ENCODE assay signal across 8 mouse cellular contexts in the genomic region with DNA sequence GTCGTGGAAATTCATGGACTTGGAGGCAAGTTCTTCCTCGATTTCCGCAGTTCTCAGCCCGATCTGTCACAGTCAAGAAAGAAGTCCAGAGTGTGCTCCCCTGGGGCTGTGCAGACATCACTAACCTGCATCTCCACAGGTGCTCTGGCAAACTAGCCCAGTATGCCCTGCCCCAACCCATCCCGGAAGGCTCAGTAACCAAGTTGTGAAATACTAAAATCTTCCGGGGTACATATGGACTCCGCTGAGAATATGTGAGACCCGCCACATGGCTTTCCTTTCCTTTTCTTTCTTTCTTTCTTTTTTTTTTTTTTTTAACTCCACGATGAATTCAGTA. TPM values are rescaled to one million over a fixed set of nuclear protein-coding genes. Genes with fewer than 3 reads are reported as not detected.
DNase-seq lines count a peak whose midpoint lies in the region; ATAC-seq and TF ChIP-seq lines count a peak whose summit lies in the region.

No protein-coding gene starts in this region.

- no peaks in the 10 kb centered on the region for H3K27me3 ChIP-seq in heart, embryonic 12.5 days (replicated peaks)
- no peaks in the 10 kb centered on the region for H3K27me3 ChIP-seq in MEL (ENCODE audit: control insufficient read depth in 1 of 2, insufficient read depth in 2 of 2, low read length in 2 of 2)
- no peaks in the 10 kb centered on the region for H3K27me3 ChIP-seq in hindbrain, embryonic 11.5 days (ENCODE audit: control insufficient read depth, insufficient read depth, low read length)

- peak overlapping the region; percentile 90 for H3K9ac ChIP-seq in heart, embryonic 12.5 days
- H3K9ac ChIP-seq in MEL (ENCODE audit: control insufficient read depth, low read depth, low read length, poor library complexity, severe bottlenecking): peak overlapping the region; percentile 99
- H3K9ac ChIP-seq in hindbrain, embryonic 11.5 days (ENCODE audit: low read depth, low read length): peak overlapping the region; percentile 71

- peak; percentile 16 for ATAC-seq in heart, embryonic 12.5 days (ENCODE audit: insufficient number of reproducible peaks, low FRiP score)
- ATAC-seq in hindbrain, embryonic 11.5 days (ENCODE audit: low FRiP score): peak; percentile 63
- ATAC-seq in megakaryocyte-erythroid progenitor cell, adult 5-6 weeks (replicated peaks; ENCODE audit: low FRiP score, low TSS enrichment, poor library complexity, severe bottlenecking): peak; percentile 35

- H3K9me3 ChIP-seq in heart, embryonic 12.5 days (replicated peaks): no peaks in the 10 kb centered on the region
- H3K9me3 ChIP-seq in MEL (replicated peaks; ENCODE audit: insufficient read depth, low read length): no peaks in the 10 kb centered on the region
- no peaks in the 10 kb centered on the region for H3K9me3 ChIP-seq in hindbrain, embryonic 11.5 days (ENCODE audit: control insufficient read depth, low read length)

- no peak for TF ChIP-seq RAD21 in MEL (IDR thresholded peaks at IDR 0.05; ENCODE audit: low read depth, low read length)

- peaks cover 10% of the 10 kb centered on the region for H3K79me2 ChIP-seq in MEL (ENCODE audit: control insufficient read depth, insufficient read depth, low read length, poor library complexity)

- peak overlapping the region; percentile 82 for H3K4me3 ChIP-seq in heart, embryonic 12.5 days
- peak overlapping the region; percentile 80 to 95 for H3K4me3 ChIP-seq in MEL (ENCODE audit: control insufficient read depth in 1 of 2, insufficient read depth in 1 of 2, low read depth in 2 of 2, low read length in 2 of 2)
- H3K4me3 ChIP-seq in hindbrain, embryonic 11.5 days (ENCODE audit: low read depth, low read length): peak overlapping the region; percentile 59

- no peaks in the 10 kb centered on the region for H3K36me3 ChIP-seq in heart, embryonic 12.5 days
- H3K36me3 ChIP-seq in MEL (ENCODE audit: control insufficient read depth in 1 of 2, insufficient read depth in 2 of 2, low read length in 2 of 2): peaks cover 0 to 23% of the 10 kb centered on the region in 2 experiments; a peak in 2 of 4 replicates
- no peaks in the 10 kb centered on the region for H3K36me3 ChIP-seq in hindbrain, embryonic 11.5 days (ENCODE audit: control insufficient read depth, insufficient read depth, low read length)

- TF ChIP-seq POLR2A in MEL (IDR thresholded peaks at IDR 0.05; ENCODE audit: control insufficient read depth in 1 of 2, insufficient read depth in 1 of 2, low read depth in 1 of 2, low read length in 2 of 2, poor library complexity in 1 of 2): peak in 1 of 2 experiments; percentile 72; a peak in 2 of 4 replicates

- DNase-seq in heart, adult 8-10 months (ENCODE audit: low spot score): no peak
- DNase-seq in MEL (ENCODE audit: low read depth, low spot score): no peak
- no peak for DNase-seq in hindbrain, embryonic 11.5 days (ENCODE audit: low spot score)
- DNase-seq in B cell, adult 2 months: no peak
- no peak for DNase-seq in embryo, embryonic 11 days
- DNase-seq in right cerebral cortex, postnatal 36 days (ENCODE audit: low spot score in 2 of 2): no peak

- TF ChIP-seq CTCF in MEL (IDR thresholded peaks at IDR 0.05 in 2 of 3, conservative IDR thresholded peaks at IDR 0.05 in 1 of 3; ENCODE audit: control insufficient read depth in 1 of 3, insufficient read depth in 1 of 3, low read depth in 2 of 3, low read length in 3 of 3, poor library complexity in 1 of 3, severe bottlenecking in 1 of 3): no peak

- peak overlapping the region; percentile 80 for H3K4me2 ChIP-seq in heart, embryonic 12.5 days
- H3K4me2 ChIP-seq in hindbrain, embryonic 11.5 days (replicated peaks; ENCODE audit: low read depth, low read length): peak overlapping the region; percentile 65

- TF ChIP-seq EP300 in MEL (IDR thresholded peaks at IDR 0.05; ENCODE audit: low read depth in 1 of 2, low read length in 2 of 2): no peak

- 8% methylated on average over 9 of the region's 9 CpGs for WGBS in heart, embryonic 12.5 days
- 14% methylated on average over 9 of the region's 9 CpGs for WGBS in hindbrain, embryonic 11.5 days

- H3K27ac ChIP-seq in heart, embryonic 12.5 days (ENCODE audit: poor library complexity, severe bottlenecking): peak overlapping the region; percentile 98
- H3K27ac ChIP-seq in MEL (ENCODE audit: control insufficient read depth, low read depth, low read length): peak overlapping the region; percentile 92
- no peak overlapping the region; the same call in 1 of the 2 replicates for H3K27ac ChIP-seq in hindbrain, embryonic 11.5 days (ENCODE audit: low read depth, low read length)

- peaks cover 23% of the 10 kb centered on the region for H3K4me1 ChIP-seq in heart, embryonic 12.5 days (replicated peaks)
- peaks cover 0 to 25% of the 10 kb centered on the region in 2 experiments; a peak in 2 of 4 replicates for H3K4me1 ChIP-seq in MEL (ENCODE audit: control insufficient read depth in 1 of 2, insufficient read depth in 2 of 2, low read length in 2 of 2)
- no peaks in the 10 kb centered on the region for H3K4me1 ChIP-seq in hindbrain, embryonic 11.5 days (replicated peaks; ENCODE audit: control insufficient read depth, insufficient read depth, low read length)

TF ChIP-seq in MEL, 35 proteins besides CTCF, POLR2A, EP300 and RAD21:
- TF ChIP-seq POLR2AphosphoS2 (IDR thresholded peaks at IDR 0.05; ENCODE audit: low read length): no peak
- TF ChIP-seq POLR2AphosphoS5 (IDR thresholded peaks at IDR 0.05; ENCODE audit: borderline replicate concordance, low read depth, low read length): no peak
- no peak for TF ChIP-seq SMC3 (IDR thresholded peaks at IDR 0.05; ENCODE audit: low read depth, low read length)
- 0 out of 2 replicates have a peak, but pooled peaks have one; percentile 51 for TF ChIP-seq TBP (IDR thresholded peaks at IDR 0.05; ENCODE audit: low read depth, low read length)
- TF ChIP-seq MYB (IDR thresholded peaks at IDR 0.05; ENCODE audit: low read depth, low read length): no peak
- no peak for TF ChIP-seq ELF1 (IDR thresholded peaks at IDR 0.05; ENCODE audit: low read depth, low read length)

RNA-seq across cellular contexts. Expression of a gene that starts 0.6 kb away (rescaled TPM):
- polyA plus RNA-seq in heart, embryonic 12.5 days (2016; fragmentation: Nextera tagmentation; extraction: Ambion mirVana): 27.2 and 29.1 TPM in 2 replicates
- total RNA-seq in heart, adult 8-10 months (2022): 1 to 10 TPM; 6.1 to 7.4 (median 7.0) TPM
- total RNA-seq in MEL (2012; rRNA removed): 17.0 and 18.3 TPM in 2 replicates
- polyA plus RNA-seq in MEL (2012; ENCODE audit: insufficient read depth in 1 of 2, insufficient read length in 2 of 2, low read depth in 1 of 2, low replicate concordance in 2 of 2, missing spikeins in 1 of 2): 10 to 100 TPM in 1 of 2 experiments, not detected in 1; 33.2 TPM
- 16.1 and 16.7 TPM in 2 replicates for polyA plus RNA-seq in hindbrain, embryonic 11.5 days (2014; fragmentation: Nextera tagmentation; extraction: Ambion mirVana)
- 15.7 and 21.5 TPM in 2 replicates for total RNA-seq in megakaryocyte-erythroid progenitor cell, adult 5-6 weeks (2014; fragmentation: Nextera tagmentation)
- 9.0 and 21.2 TPM in 2 replicates for total RNA-seq in megakaryocyte-erythroid progenitor cell, adult 5-6 weeks (2017)

RNA-seq across cellular contexts. Expression of a gene that starts 43.0 kb away (rescaled TPM):
- 109 and 112 TPM in 2 replicates for polyA plus RNA-seq in heart, embryonic 12.5 days (2016; fragmentation: Nextera tagmentation; extraction: Ambion mirVana)
- 10 to 100 TPM; 15.6 to 20.2 (median 19.4) TPM for total RNA-seq in heart, adult 8-10 months (2022)
- 73.0 and 77.7 TPM in 2 replicates for total RNA-seq in MEL (2012; rRNA removed)
- 100 to 1,000 TPM in 1 of 2 experiments, 10 to 100 TPM in 1; 66.5 to 154 TPM for polyA plus RNA-seq in MEL (2012; ENCODE audit: insufficient read depth in 1 of 2, insufficient read length in 2 of 2, low read depth in 1 of 2, low replicate concordance in 2 of 2, missing spikeins in 1 of 2)
- 97.0 and 105 TPM in 2 replicates for polyA plus RNA-seq in hindbrain, embryonic 11.5 days (2014; fragmentation: Nextera tagmentation; extraction: Ambion mirVana)
- total RNA-seq in megakaryocyte-erythroid progenitor cell, adult 5-6 weeks (2014; fragmentation: Nextera tagmentation): 40.1 and 49.1 TPM in 2 replicates
- 44.2 and 72.1 TPM in 2 replicates for total RNA-seq in megakaryocyte-erythroid progenitor cell, adult 5-6 weeks (2017)
